Comparison of ENCODE assay signal across 11 mouse cellular contexts in genomic region chr7:135479322-135479880, GRCm38 (mm10). TPM values are rescaled to one million over a fixed set of nuclear protein-coding genes. Genes with fewer than 3 reads are reported as not detected.
DNase-seq lines count a peak whose midpoint lies in the region; ATAC-seq and TF ChIP-seq lines count a peak whose summit lies in the region.
"Had no signal": no experiment of that assay in that cellular context is flagged by ENCODE, and none has a peak within 500 bp of the region (broad histone marks: within the 10 kb centered on the region; RNA-seq: fewer than 3 reads in every experiment).

No protein-coding gene starts in this region.

- H3K4me3 ChIP-seq in liver, embryonic 11.5 days (ENCODE audit: low read depth, low read length) = no peak overlapping the region
- no peak overlapping the region for H3K4me3 ChIP-seq in hindbrain, postnatal 0 days (ENCODE audit: low read length)

- no peaks in the 10 kb centered on the region for H3K36me3 ChIP-seq in liver, embryonic 11.5 days (ENCODE audit: control insufficient read depth, insufficient read depth, low read length)
- no peaks in the 10 kb centered on the region for H3K36me3 ChIP-seq in hindbrain, postnatal 0 days (ENCODE audit: insufficient read depth, low read length)

- ATAC-seq in liver, embryonic 11.5 days (replicated peaks; ENCODE audit: low FRiP score) = no peak
- ATAC-seq in hindbrain, postnatal 0 days = peak; percentile 56
- no peak for ATAC-seq in erythroid progenitor cell, adult 5-6 weeks (replicated peaks; ENCODE audit: low FRiP score, poor library complexity, severe bottlenecking)

- no peak overlapping the region for H3K9ac ChIP-seq in liver, embryonic 11.5 days (ENCODE audit: low read depth, low read length)
- H3K9ac ChIP-seq in hindbrain, postnatal 0 days (replicated peaks; ENCODE audit: low read length) = no peak overlapping the region

- WGBS in liver, embryonic 11.5 days = 67% methylated on average over 10 of the region's 10 CpGs
- 20% methylated on average over 10 of the region's 10 CpGs for WGBS in hindbrain, postnatal 0 days

- no peaks in the 10 kb centered on the region for H3K27me3 ChIP-seq in liver, embryonic 11.5 days (replicated peaks; ENCODE audit: control insufficient read depth, insufficient read depth, low read length)
- no peaks in the 10 kb centered on the region for H3K27me3 ChIP-seq in hindbrain, postnatal 0 days (ENCODE audit: insufficient read depth, low read length)

- DNase-seq in liver (peak; percentile 18), NIH3T3 (ENCODE audit: low read depth) (peak; percentile 93)
- no peak for DNase-seq in liver, embryonic 11.5 days (ENCODE audit: low spot score)
- DNase-seq in adrenal gland, postnatal 25 days = peak; percentile 47
- DNase-seq in hindbrain, postnatal 0 days (ENCODE audit: low spot score) = peak; percentile 75
- DNase-seq in layer of hippocampus, adult 18-20 months (ENCODE audit: low spot score in 2 of 2) = no peak
- DNase-seq in layer of hippocampus, postnatal 25 days (ENCODE audit: extremely low spot score in 1 of 2, low spot score in 1 of 2) = no peak
- DNase-seq: gastrocnemius, postnatal 14 days had no signal

- no peak; the same call in 1 of the 2 replicates for TF ChIP-seq CTCF in hindbrain, postnatal 0 days (IDR thresholded peaks at IDR 0.05; ENCODE audit: low read depth)

- H3K27ac ChIP-seq in liver, embryonic 11.5 days (ENCODE audit: low read depth, low read length) = no peak overlapping the region
- no peak overlapping the region for H3K27ac ChIP-seq in hindbrain, postnatal 0 days

- no peaks in the 10 kb centered on the region for H3K4me1 ChIP-seq in liver, embryonic 11.5 days (replicated peaks; ENCODE audit: control insufficient read depth, insufficient read depth, low read length)
- peaks cover 4% of the 10 kb centered on the region; the same call in 1 of the 2 replicates for H3K4me1 ChIP-seq in hindbrain, postnatal 0 days (ENCODE audit: insufficient read depth, low read length)

- H3K9me3 ChIP-seq in liver, embryonic 11.5 days (ENCODE audit: control insufficient read depth, low read length) = no peaks in the 10 kb centered on the region
- H3K9me3 ChIP-seq in hindbrain, postnatal 0 days (ENCODE audit: low read length) = no peaks in the 10 kb centered on the region

- no peak overlapping the region for H3K4me2 ChIP-seq in liver, embryonic 11.5 days
- H3K4me2 ChIP-seq in hindbrain, postnatal 0 days (ENCODE audit: low read depth, low read length) = peak overlapping the region; percentile 27; the same call in 1 of the 2 replicates

RNA-seq across cellular contexts. Expression of gene Clrn3, which starts 49.1 kb away (rescaled TPM):
- 0.04 TPM in 1 of 2 replicates, not detected in the other for polyA plus RNA-seq in liver, embryonic 11.5 days (2014; fragmentation: Nextera tagmentation; extraction: Ambion mirVana)
- total RNA-seq in adrenal gland, postnatal 25 days (2021) = not detected in 2 replicates
- total RNA-seq in hindbrain, postnatal 0 days (2014; rRNA removed) = not detected in 2 replicates
- not detected in 2 replicates for polyA plus RNA-seq in hindbrain, postnatal 0 days (2015; fragmentation: Nextera tagmentation; extraction: Ambion mirVana)
- not detected in 2 replicates for total RNA-seq in erythroid progenitor cell, adult 5-6 weeks (2015; ENCODE audit: low replicate concordance)
- total RNA-seq in erythroid progenitor cell, adult 5-6 weeks (2017; ENCODE audit: low replicate concordance) = not detected in 2 replicates
- not detected for total RNA-seq in layer of hippocampus, adult 18-20 months (2021)
- not detected for total RNA-seq in layer of hippocampus, postnatal 25 days (2021)
- total RNA-seq: gastrocnemius, postnatal 14 days; layer of hippocampus, adult 8-10 months; megakaryocyte-erythroid progenitor cell, adult 5-6 weeks had no signal

RNA-seq across cellular contexts. Expression of gene Ptpre, which starts 57.9 kb away (rescaled TPM):
- 5.4 and 7.0 TPM in 2 replicates for polyA plus RNA-seq in liver, embryonic 11.5 days (2014; fragmentation: Nextera tagmentation; extraction: Ambion mirVana)
- total RNA-seq in adrenal gland, postnatal 25 days (2021) = 6.5 and 8.1 TPM in 2 replicates
- total RNA-seq in hindbrain, postnatal 0 days (2014; rRNA removed) = 12.4 and 13.5 TPM in 2 replicates
- 8.0 and 8.2 TPM in 2 replicates for polyA plus RNA-seq in hindbrain, postnatal 0 days (2015; fragmentation: Nextera tagmentation; extraction: Ambion mirVana)
- 10.8 and 13.0 TPM in 2 replicates for total RNA-seq in erythroid progenitor cell, adult 5-6 weeks (2015; ENCODE audit: low replicate concordance)
- 6.1 and 6.3 TPM in 2 replicates for total RNA-seq in erythroid progenitor cell, adult 5-6 weeks (2017; ENCODE audit: low replicate concordance)
- 10 to 100 TPM; 47.1 to 49.3 TPM for total RNA-seq in layer of hippocampus, adult 18-20 months (2021)
- total RNA-seq in layer of hippocampus, postnatal 25 days (2021) = 10 to 100 TPM; 47.4 to 59.0 TPM

Comparison
In these comparisons a context has a peak if more than half of its experiments do, and no peak if none do; other contexts are left out.
1. DNase-seq: peak in liver (single experiment), NIH3T3 (single experiment), adrenal gland, postnatal 25 days (single experiment) and hindbrain, postnatal 0 days (single experiment); none in liver, embryonic 11.5 days (single experiment), layer of hippocampus, adult 18-20 months (0 of 2) and layer of hippocampus, postnatal 25 days (0 of 2).